Mouse (Mus musculus): ENCODE data around the gene Zp3. TPM values are rescaled to one million over a fixed set of nuclear protein-coding genes. Genes with fewer than 3 reads are reported as not detected.

Gene Zp3
- polyA plus RNA-seq, 1 experiment from 2014 or later, result not detected

Other genes with a start within 250 kb of the Zp3 start
- 23.2 and 23.7 TPM in 2 replicates for gene Tmem120a, start 235.7 kb upstream of the Zp3 start, polyA plus RNA-seq (2014; fragmentation: Nextera tagmentation; extraction: Ambion mirVana)
- gene Styxl1, start 201.7 kb upstream of the Zp3 start, polyA plus RNA-seq (2014; fragmentation: Nextera tagmentation; extraction: Ambion mirVana), result 0.29 TPM in 1 of 2 replicates, not detected in the other
- 625 and 635 TPM in 2 replicates for gene Mdh2, start 201.6 kb upstream of the Zp3 start, polyA plus RNA-seq (2014; fragmentation: Nextera tagmentation; extraction: Ambion mirVana)
- gene Srrm3, start 173.2 kb upstream of the Zp3 start, polyA plus RNA-seq (2014; fragmentation: Nextera tagmentation; extraction: Ambion mirVana), result 0.04 and 0.16 TPM in 2 replicates
- gene Hspb1, start 92.2 kb upstream of the Zp3 start, polyA plus RNA-seq (2014; fragmentation: Nextera tagmentation; extraction: Ambion mirVana), result 11.8 and 22.1 TPM in 2 replicates
- 97.3 and 99.8 TPM in 2 replicates for gene Ywhag, start 45.5 kb upstream of the Zp3 start, polyA plus RNA-seq (2014; fragmentation: Nextera tagmentation; extraction: Ambion mirVana)
- 3.0 and 3.1 TPM in 2 replicates for gene Ssc4d, start 5.6 kb upstream of the Zp3 start, polyA plus RNA-seq (2014; fragmentation: Nextera tagmentation; extraction: Ambion mirVana)
- gene Dtx2, start 14.7 kb downstream of the Zp3 start, polyA plus RNA-seq (2014; fragmentation: Nextera tagmentation; extraction: Ambion mirVana), result 20.0 and 20.3 TPM in 2 replicates
- gene Upk3b, start 58.4 kb downstream of the Zp3 start, polyA plus RNA-seq (2014; fragmentation: Nextera tagmentation; extraction: Ambion mirVana), result 15.2 and 16.6 TPM in 2 replicates
- 0.78 and 0.97 TPM in 2 replicates for gene Upk3bl, start 74.4 kb downstream of the Zp3 start, polyA plus RNA-seq (2014; fragmentation: Nextera tagmentation; extraction: Ambion mirVana)
- gene Rasa4, start 103.8 kb downstream of the Zp3 start, polyA plus RNA-seq (2014; fragmentation: Nextera tagmentation; extraction: Ambion mirVana), result 1.7 TPM in 2 replicates
- gene Polr2j, start 136.5 kb downstream of the Zp3 start, polyA plus RNA-seq (2014; fragmentation: Nextera tagmentation; extraction: Ambion mirVana), result 253 and 261 TPM in 2 replicates
- 69.0 and 70.3 TPM in 2 replicates for gene Lrwd1, start 156.0 kb downstream of the Zp3 start, polyA plus RNA-seq (2014; fragmentation: Nextera tagmentation; extraction: Ambion mirVana)
- gene Alkbh4, start 156.0 kb downstream of the Zp3 start, polyA plus RNA-seq (2014; fragmentation: Nextera tagmentation; extraction: Ambion mirVana), result 20.3 and 24.9 TPM in 2 replicates
- 7.4 and 9.0 TPM in 2 replicates for gene Orai2, start 190.6 kb downstream of the Zp3 start, polyA plus RNA-seq (2014; fragmentation: Nextera tagmentation; extraction: Ambion mirVana)
- gene Prkrip1, start 218.9 kb downstream of the Zp3 start, polyA plus RNA-seq (2014; fragmentation: Nextera tagmentation; extraction: Ambion mirVana), result 59.9 and 65.5 TPM in 2 replicates